Mouse (Mus musculus): ENCODE results near the gene Gm20521.

The Gm20521 gene

GRCm38 (mm10) chr14:54883154-54884021 is at the start of gene Gm20521, which contains the start of gene Bcl2l2:
Gm20521 (plus strand) TSS chr14:54883441.
Bcl2l2 (plus strand) TSS chr14:54883377.
- TF ChIP-seq GATA4 (IDR thresholded peaks at IDR 0.05; ENCODE audit: insufficient replicate concordance, low read length), result no peak

GRCm38 (mm10) chr14:54843461-54843860 is 39.8 kb upstream of the Gm20521 start:
- no peak for TF ChIP-seq GATA4 (IDR thresholded peaks at IDR 0.05; ENCODE audit: insufficient replicate concordance, low read length)

- TF ChIP-seq GATA4 (IDR thresholded peaks at IDR 0.05; ENCODE audit: insufficient replicate concordance, low read length), result no peak
These were observed 27.5 kb upstream of the Gm20521 start for GRCm38 (mm10) chr14:54855726-54856125.

GRCm38 (mm10) chr14:54856703-54857102 is 26.5 kb upstream of the Gm20521 start:
- no peak for TF ChIP-seq GATA4 (IDR thresholded peaks at IDR 0.05; ENCODE audit: insufficient replicate concordance, low read length)

- no peak for TF ChIP-seq GATA4 (IDR thresholded peaks at IDR 0.05; ENCODE audit: insufficient replicate concordance, low read length)
These were observed 25.4 kb upstream of the Gm20521 start for GRCm38 (mm10) chr14:54857891-54858290.

GRCm38 (mm10) chr14:54860511-54860910 is 22.7 kb upstream of the Gm20521 start:
- no peak for TF ChIP-seq GATA4 (IDR thresholded peaks at IDR 0.05; ENCODE audit: insufficient replicate concordance, low read length)

- no peak for TF ChIP-seq GATA4 (IDR thresholded peaks at IDR 0.05; ENCODE audit: insufficient replicate concordance, low read length)
These were observed 19.5 kb upstream of the Gm20521 start for GRCm38 (mm10) chr14:54863501-54864312.

- TF ChIP-seq GATA4 (IDR thresholded peaks at IDR 0.05; ENCODE audit: insufficient replicate concordance, low read length), result no peak
These were observed 18.8 kb upstream of the Gm20521 start for GRCm38 (mm10) chr14:54864313-54865036.

GRCm38 (mm10) chr14:54865626-54866025 is 17.6 kb upstream of the Gm20521 start:
- TF ChIP-seq GATA4 (IDR thresholded peaks at IDR 0.05; ENCODE audit: insufficient replicate concordance, low read length), result no peak

GRCm38 (mm10) chr14:54866268-54866667 is 17.0 kb upstream of the Gm20521 start:
- no peak for TF ChIP-seq GATA4 (IDR thresholded peaks at IDR 0.05; ENCODE audit: insufficient replicate concordance, low read length)

- TF ChIP-seq GATA4 (IDR thresholded peaks at IDR 0.05; ENCODE audit: insufficient replicate concordance, low read length), result no peak
These were observed 16.3 kb upstream of the Gm20521 start for GRCm38 (mm10) chr14:54866936-54867335.

GRCm38 (mm10) chr14:54868026-54868425 is 15.2 kb upstream of the Gm20521 start:
- no peak for TF ChIP-seq GATA4 (IDR thresholded peaks at IDR 0.05; ENCODE audit: insufficient replicate concordance, low read length)

GRCm38 (mm10) chr14:54870861-54871260 is 12.4 kb upstream of the Gm20521 start, which contains the start of gene Homez:
Homez (minus strand) TSS chr14:54870961.
- no peak for TF ChIP-seq GATA4 (IDR thresholded peaks at IDR 0.05; ENCODE audit: insufficient replicate concordance, low read length)

GRCm38 (mm10) chr14:54874165-54874564 is 9.1 kb upstream of the Gm20521 start:
- TF ChIP-seq GATA4 (IDR thresholded peaks at IDR 0.05; ENCODE audit: insufficient replicate concordance, low read length), result no peak
